ENCODE assay signal across 8 mouse cellular contexts in genomic region chr1:182959251-182959691, GRCm38 (mm10). TPM values are rescaled to one million over a fixed set of nuclear protein-coding genes. Genes with fewer than 3 reads are reported as not detected.
A peak's percentile ranks its signal among the peaks of the same experiment; 100 is the strongest.
DNase-seq lines count a peak whose midpoint lies in the region; ATAC-seq lines count a peak whose summit lies in the region.

No protein-coding gene starts in this region.

- 3% methylated on average over 17 of the region's 17 CpGs for WGBS in intestine, embryonic 16.5 days
- WGBS in liver, embryonic 15.5 days (ENCODE audit: insufficient replicate concordance), result 5% methylated on average over 17 of the region's 17 CpGs
- WGBS in neural tube, embryonic 13.5 days, result 1% methylated on average over 17 of the region's 17 CpGs

- H3K27me3 ChIP-seq in intestine, embryonic 16.5 days (replicated peaks; ENCODE audit: control insufficient read depth, insufficient read depth, low read length), result no peaks in the 10 kb centered on the region
- peaks cover 23% of the 10 kb centered on the region for H3K27me3 ChIP-seq in liver, embryonic 15.5 days
- peaks cover 19% of the 10 kb centered on the region for H3K27me3 ChIP-seq in neural tube, embryonic 13.5 days

- H3K27ac ChIP-seq in intestine, embryonic 16.5 days (ENCODE audit: low read length), result peak overlapping the region; percentile 92
- no peak overlapping the region for H3K27ac ChIP-seq in liver, embryonic 15.5 days (replicated peaks)
- H3K27ac ChIP-seq in neural tube, embryonic 13.5 days (replicated peaks), result peak overlapping the region; percentile 72

- peak overlapping the region; percentile 67 for H3K9ac ChIP-seq in intestine, embryonic 16.5 days (ENCODE audit: low read depth, low read length)
- H3K9ac ChIP-seq in liver, embryonic 15.5 days, result no peak overlapping the region
- H3K9ac ChIP-seq in neural tube, embryonic 13.5 days, result peak overlapping the region; percentile 62

- peaks cover 42% of the 10 kb centered on the region for H3K4me1 ChIP-seq in intestine, embryonic 16.5 days (ENCODE audit: control insufficient read depth, insufficient read depth, low read length)
- H3K4me1 ChIP-seq in liver, embryonic 15.5 days (replicated peaks), result peaks cover 38% of the 10 kb centered on the region
- H3K4me1 ChIP-seq in neural tube, embryonic 13.5 days (replicated peaks), result peaks cover 51% of the 10 kb centered on the region

- DNase-seq in urinary bladder, postnatal 14 days (ENCODE audit: low spot score), result peak; percentile 40
- no peak for DNase-seq in urinary bladder, postnatal 25 days (ENCODE audit: low spot score)
- peak; percentile 56 for DNase-seq in gastrocnemius, postnatal 10 days
- no peak for DNase-seq in layer of hippocampus, postnatal 25 days (ENCODE audit: extremely low spot score in 1 of 2, low spot score in 1 of 2)
- DNase-seq in urinary bladder, adult 2 months (ENCODE audit: low spot score), result no peak

- H3K4me2 ChIP-seq in intestine, embryonic 16.5 days (ENCODE audit: low read depth, low read length), result peak overlapping the region; percentile 86
- H3K4me2 ChIP-seq in liver, embryonic 15.5 days, result peak overlapping the region; percentile 57
- H3K4me2 ChIP-seq in neural tube, embryonic 13.5 days, result peak overlapping the region; percentile 66

- no peaks in the 10 kb centered on the region for H3K36me3 ChIP-seq in intestine, embryonic 16.5 days (ENCODE audit: control insufficient read depth, insufficient read depth, low read length)
- H3K36me3 ChIP-seq in liver, embryonic 15.5 days (replicated peaks), result no peaks in the 10 kb centered on the region
- no peaks in the 10 kb centered on the region for H3K36me3 ChIP-seq in neural tube, embryonic 13.5 days

- no peaks in the 10 kb centered on the region for H3K9me3 ChIP-seq in intestine, embryonic 16.5 days (ENCODE audit: control insufficient read depth, low read length)
- no peaks in the 10 kb centered on the region for H3K9me3 ChIP-seq in liver, embryonic 15.5 days (replicated peaks)
- no peaks in the 10 kb centered on the region for H3K9me3 ChIP-seq in neural tube, embryonic 13.5 days

- H3K4me3 ChIP-seq in intestine, embryonic 16.5 days (ENCODE audit: low read length), result peak overlapping the region; percentile 50
- H3K4me3 ChIP-seq in liver, embryonic 15.5 days (replicated peaks), result peak overlapping the region; percentile 41
- peak overlapping the region; percentile 38 for H3K4me3 ChIP-seq in neural tube, embryonic 13.5 days

- ATAC-seq in intestine, embryonic 16.5 days, result no peak
- ATAC-seq in liver, embryonic 15.5 days (ENCODE audit: insufficient read depth), result no peak
- ATAC-seq in neural tube, embryonic 13.5 days (ENCODE audit: low read depth), result peak; percentile 49

RNA-seq across cellular contexts. Expression of gene Tlr5, which starts 4.7 kb away (rescaled TPM):
- 1 to 10 TPM; 2.0 to 2.1 TPM for total RNA-seq in gastrocnemius, postnatal 10 days (2021)
- 4.6 and 4.8 TPM in 2 replicates for polyA plus RNA-seq in intestine, embryonic 16.5 days (2015; fragmentation: Nextera tagmentation; extraction: Ambion mirVana)
- polyA plus RNA-seq in liver, embryonic 15.5 days (2015; fragmentation: Nextera tagmentation; extraction: Ambion mirVana), result 0.89 and 1.0 TPM in 2 replicates
- polyA plus RNA-seq in neural tube, embryonic 13.5 days (2015; fragmentation: Nextera tagmentation; extraction: Ambion mirVana), result 0.39 and 0.58 TPM in 2 replicates
- under 1 TPM; 0.44 to 0.66 TPM for total RNA-seq in layer of hippocampus, postnatal 25 days (2021)
- polyA plus RNA-seq in urinary bladder, adult 2 months (2012; rRNA removed), result 4.1 and 4.3 TPM in 2 replicates

Comparison
In these comparisons a context has a peak if more than half of its experiments do, and no peak if none do; other contexts are left out.
1. DNase-seq: peak in urinary bladder, postnatal 14 days (single experiment) and gastrocnemius, postnatal 10 days (single experiment); none in urinary bladder, postnatal 25 days (single experiment), layer of hippocampus, postnatal 25 days (0 of 2) and urinary bladder, adult 2 months (single experiment).
2. Peak in every context shown above with its lines, with median percentiles within 50 percentile points of each other: H3K4me2 ChIP-seq and H3K4me3 ChIP-seq.